ENCODE assay signal across 19 mouse cellular contexts in the genomic region with DNA sequence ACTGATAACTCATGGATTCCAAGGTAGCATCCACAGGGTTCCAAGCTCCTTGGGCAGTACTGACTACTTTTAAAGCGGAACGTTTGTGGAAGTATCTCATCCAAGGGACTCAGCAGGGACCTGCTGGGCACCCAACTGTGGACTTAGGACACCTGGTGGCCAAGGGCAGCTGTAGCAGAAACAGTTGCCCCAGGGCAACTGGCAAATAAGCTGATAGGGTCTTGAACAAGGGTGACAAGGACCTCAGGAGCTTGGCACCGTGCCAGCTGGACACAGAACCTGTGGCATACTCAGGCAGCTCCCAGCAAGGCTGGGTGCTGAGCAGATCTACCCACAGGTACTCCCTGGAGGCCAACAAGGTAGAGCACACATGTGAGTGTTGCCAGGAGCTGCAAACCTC. TPM values are rescaled to one million over a fixed set of nuclear protein-coding genes. Genes with fewer than 3 reads are reported as not detected.
DNase-seq lines count a peak whose midpoint lies in the region; ATAC-seq and TF ChIP-seq lines count a peak whose summit lies in the region.
"Had no signal": no experiment of that assay in that cellular context is flagged by ENCODE, and none has a peak within 500 bp of the region (broad histone marks: within the 10 kb centered on the region; RNA-seq: fewer than 3 reads in every experiment).

No protein-coding gene starts in this region.

- DNase-seq in forebrain, embryonic 14.5 days (ENCODE audit: low spot score): peak; percentile 7
- DNase-seq in layer of hippocampus, adult 2 months (ENCODE audit: low spot score in 2 of 2): no peak
- DNase-seq in layer of hippocampus, adult 9-11 months: no peak
- DNase-seq in 416B (ENCODE audit: low read depth): peak; percentile 12
- peak; percentile 38 for DNase-seq in kidney, postnatal 10 days
- no peak for DNase-seq in gastrocnemius, adult 2 months
- DNase-seq in embryo, embryonic 9.5 days (ENCODE audit: extremely low spot score): no peak
- DNase-seq: B cell, adult 2 months; forebrain, postnatal 0 days; lung, postnatal 14 days; spleen, adult 18-20 months had no signal

- no peak overlapping the region for H3K4me2 ChIP-seq in forebrain, embryonic 14.5 days (ENCODE audit: low read length)
- no peak overlapping the region for H3K4me2 ChIP-seq in forebrain, embryonic 15.5 days (replicated peaks)
- H3K4me2 ChIP-seq: heart, embryonic 15.5 days; midbrain, embryonic 15.5 days had no signal

- 0 out of 2 replicates have a peak, but pooled peaks have one; percentile 15 for TF ChIP-seq CTCF in layer of hippocampus, adult 2 months (conservative IDR thresholded peaks at IDR 0.05)
- no peak for TF ChIP-seq CTCF in gastrocnemius, adult 2 months (IDR thresholded peaks at IDR 0.05)

- 86% methylated on average over 3 of the region's 3 CpGs for WGBS in forebrain, embryonic 14.5 days
- WGBS in forebrain, embryonic 15.5 days: 74% methylated on average over 3 of the region's 3 CpGs

- H3K9ac ChIP-seq in forebrain, embryonic 14.5 days (ENCODE audit: low read length): no peak overlapping the region
- H3K9ac ChIP-seq in forebrain, embryonic 15.5 days (replicated peaks): no peak overlapping the region
- H3K9ac ChIP-seq: forebrain, postnatal 0 days; heart, embryonic 15.5 days; midbrain, embryonic 15.5 days had no signal

- H3K27me3 ChIP-seq in forebrain, embryonic 14.5 days (replicated peaks; ENCODE audit: control insufficient read depth, insufficient read depth, low read length): no peaks in the 10 kb centered on the region
- H3K27me3 ChIP-seq in forebrain, embryonic 15.5 days: no peaks in the 10 kb centered on the region
- H3K27me3 ChIP-seq: midbrain, embryonic 15.5 days had no signal

- H3K4me1 ChIP-seq in forebrain, embryonic 14.5 days (ENCODE audit: control insufficient read depth, insufficient read depth, low read length): peaks cover 5% of the 10 kb centered on the region
- H3K4me1 ChIP-seq in forebrain, embryonic 15.5 days: 0 out of 2 replicates have a peak, but pooled peaks cover 6% of the 10 kb centered on the region
- H3K4me1 ChIP-seq: heart, embryonic 15.5 days; midbrain, embryonic 15.5 days had no signal

- no peak for ATAC-seq in forebrain, embryonic 14.5 days
- no peak for ATAC-seq in forebrain, embryonic 15.5 days (replicated peaks)
- ATAC-seq: forebrain, postnatal 0 days; midbrain, embryonic 15.5 days had no signal

- intact Hi-C loops in gastrocnemius, adult 2 months (cut with DNase I): no loop called here

- H3K9me3 ChIP-seq in forebrain, embryonic 14.5 days (replicated peaks; ENCODE audit: control insufficient read depth, low read length): no peaks in the 10 kb centered on the region
- no peaks in the 10 kb centered on the region for H3K9me3 ChIP-seq in forebrain, embryonic 15.5 days
- H3K9me3 ChIP-seq: heart, embryonic 15.5 days; midbrain, embryonic 15.5 days had no signal

- H3K27ac ChIP-seq in forebrain, embryonic 14.5 days (ENCODE audit: low read depth, low read length): no peak overlapping the region
- H3K27ac ChIP-seq in forebrain, embryonic 15.5 days (replicated peaks): no peak overlapping the region
- H3K27ac ChIP-seq in layer of hippocampus, adult 2 months: no peak overlapping the region
- H3K27ac ChIP-seq in gastrocnemius, adult 2 months: no peak overlapping the region
- H3K27ac ChIP-seq: heart, embryonic 15.5 days; left cerebral cortex, adult 2 months; midbrain, embryonic 15.5 days had no signal

- H3K4me3 ChIP-seq in forebrain, embryonic 14.5 days (ENCODE audit: low read depth, low read length): no peak overlapping the region
- H3K4me3 ChIP-seq in forebrain, embryonic 15.5 days: no peak overlapping the region
- H3K4me3 ChIP-seq in layer of hippocampus, adult 2 months: no peak overlapping the region
- no peak overlapping the region for H3K4me3 ChIP-seq in gastrocnemius, adult 2 months
- H3K4me3 ChIP-seq: heart, embryonic 15.5 days; left cerebral cortex, adult 2 months; midbrain, embryonic 15.5 days had no signal

- no peaks in the 10 kb centered on the region for H3K36me3 ChIP-seq in forebrain, embryonic 14.5 days (ENCODE audit: control insufficient read depth, insufficient read depth, low read length)
- H3K36me3 ChIP-seq in forebrain, embryonic 15.5 days: no peaks in the 10 kb centered on the region
- H3K36me3 ChIP-seq: heart, embryonic 15.5 days; midbrain, embryonic 15.5 days had no signal

RNA-seq across cellular contexts. Expression of a gene that starts 20.6 kb away (rescaled TPM):
- polyA plus RNA-seq in forebrain, embryonic 14.5 days (2014; fragmentation: Nextera tagmentation; extraction: Ambion mirVana): 0.01 TPM in 1 of 2 replicates, not detected in the other
- 0.04 and 0.05 TPM in 2 replicates for polyA plus RNA-seq in forebrain, embryonic 15.5 days (2015; fragmentation: Nextera tagmentation; extraction: Ambion mirVana)
- total RNA-seq in layer of hippocampus, adult 2 months (2021): not detected
- not detected for total RNA-seq in gastrocnemius, adult 2 months (2021)
- total RNA-seq: adrenal gland, postnatal 36 days; forebrain, postnatal 0 days; left cerebral cortex, adult 2 months had no signal
- polyA plus RNA-seq: cortical plate, adult 2 months; neural tube, embryonic 11.5 days had no signal

RNA-seq across cellular contexts. Expression of a gene that starts 29.5 kb away (rescaled TPM):
- polyA plus RNA-seq in forebrain, embryonic 14.5 days (2014; fragmentation: Nextera tagmentation; extraction: Ambion mirVana): not detected in 2 replicates
- polyA plus RNA-seq in forebrain, embryonic 15.5 days (2015; fragmentation: Nextera tagmentation; extraction: Ambion mirVana): not detected in 2 replicates
- total RNA-seq in layer of hippocampus, adult 2 months (2021): not detected
- not detected for total RNA-seq in gastrocnemius, adult 2 months (2021)
- total RNA-seq: adrenal gland, postnatal 36 days; forebrain, postnatal 0 days; left cerebral cortex, adult 2 months had no signal
- polyA plus RNA-seq: cortical plate, adult 2 months; forebrain, postnatal 0 days; hindbrain, embryonic 16.5 days; midbrain, embryonic 15.5 days; neural tube, embryonic 11.5 days had no signal

Comparison
In these comparisons a context has a peak if more than half of its experiments do, and no peak if none do; other contexts are left out.
1. DNase-seq: peak in forebrain, embryonic 14.5 days (single experiment), 416B (single experiment) and kidney, postnatal 10 days (single experiment); none in layer of hippocampus, adult 2 months (0 of 2), layer of hippocampus, adult 9-11 months (single experiment), gastrocnemius, adult 2 months (single experiment) and embryo, embryonic 9.5 days (single experiment).